Mouse (Mus musculus): ENCODE measurements around the gene Ndufa7.

- TF ChIP-seq EP300 (IDR thresholded peaks at IDR 0.05) (peak; percentile 63), CTCF (IDR thresholded peaks at IDR 0.05) (no peak)
Observed at GRCm38 (mm10) chr17:33783408-33783807, 41.0 kb upstream of the Ndufa7 start.

Measured in lung, postnatal 0 days (tissue).